Comparison of ENCODE assay signal across 16 mouse cellular contexts in the genomic region with DNA sequence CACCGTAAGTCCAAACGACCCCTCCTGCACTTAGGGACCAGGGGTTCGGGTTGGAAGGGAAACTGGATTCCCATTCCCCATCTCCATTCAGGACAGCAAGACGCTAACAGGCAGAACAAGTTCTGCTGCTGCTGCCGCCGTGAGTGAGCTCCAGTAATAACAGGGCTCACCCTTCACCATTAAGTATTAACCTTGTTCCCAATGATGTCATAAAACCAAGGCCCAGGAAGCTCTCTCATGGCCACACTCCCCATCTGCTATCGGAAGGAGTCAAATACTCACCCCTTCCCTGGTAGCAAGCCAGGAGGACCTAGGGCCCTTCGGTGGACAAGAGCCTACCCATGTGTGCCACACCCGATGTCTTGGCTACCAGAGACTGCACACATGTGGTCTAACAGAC. TPM values are rescaled to one million over a fixed set of nuclear protein-coding genes. Genes with fewer than 3 reads are reported as not detected.
DNase-seq lines count a peak whose midpoint lies in the region; ATAC-seq lines count a peak whose summit lies in the region.
"Had no signal": no experiment of that assay in that cellular context is flagged by ENCODE, and none has a peak within 500 bp of the region (broad histone marks: within the 10 kb centered on the region; RNA-seq: fewer than 3 reads in every experiment).

No protein-coding gene starts in this region.

- H3K4me1 ChIP-seq in heart, embryonic 11.5 days (ENCODE audit: control insufficient read depth, insufficient read depth, low read length) = peaks cover 80% of the 10 kb centered on the region

- DNase-seq in adrenal gland, adult 8-10 months = peak; percentile 70
- no peak for DNase-seq in adrenal gland, adult 18-20 months (ENCODE audit: low spot score in 2 of 2)
- DNase-seq in lung, postnatal 25 days (ENCODE audit: low spot score) = peak; percentile 62
- DNase-seq in lung, postnatal 10 days = no peak
- DNase-seq in kidney, postnatal 36 days = peak; percentile 55 to 77
- no peak for DNase-seq in cerebellum, postnatal 10 days
- DNase-seq in cerebellum, adult 18-20 months = no peak
- DNase-seq: cerebellum, postnatal 14 days; gastrocnemius, postnatal 14 days; heart, postnatal 10 days; spleen, adult 18-20 months; thymus, postnatal 25 days had no signal

- 80% methylated on average over 9 of the region's 9 CpGs for WGBS in heart, embryonic 11.5 days (ENCODE audit: insufficient replicate concordance)

- no peak overlapping the region for H3K27ac ChIP-seq in heart, embryonic 11.5 days (ENCODE audit: low read depth, low read length)
- H3K27ac ChIP-seq: forebrain, embryonic 13.5 days; hindbrain, embryonic 12.5 days had no signal

- no peaks in the 10 kb centered on the region for H3K9me3 ChIP-seq in heart, embryonic 11.5 days (replicated peaks; ENCODE audit: control insufficient read depth, low read length)
- H3K9me3 ChIP-seq: forebrain, embryonic 13.5 days; hindbrain, embryonic 12.5 days had no signal

- no peaks in the 10 kb centered on the region for H3K36me3 ChIP-seq in heart, embryonic 11.5 days (ENCODE audit: control insufficient read depth, insufficient read depth, low read length)
- H3K36me3 ChIP-seq: hindbrain, embryonic 12.5 days had no signal

- ATAC-seq in heart, embryonic 11.5 days (replicated peaks; ENCODE audit: insufficient number of reproducible peaks, low FRiP score, low TSS enrichment) = no peak
- ATAC-seq: forebrain, embryonic 13.5 days; midbrain, embryonic 16.5 days had no signal

- H3K4me2 ChIP-seq in heart, embryonic 11.5 days = no peak overlapping the region
- H3K4me2 ChIP-seq: forebrain, embryonic 13.5 days; hindbrain, embryonic 12.5 days had no signal

- no peaks in the 10 kb centered on the region for H3K27me3 ChIP-seq in heart, embryonic 11.5 days (ENCODE audit: control insufficient read depth, insufficient read depth, low read length)
- H3K27me3 ChIP-seq: forebrain, embryonic 13.5 days had no signal

- H3K9ac ChIP-seq in heart, embryonic 11.5 days (ENCODE audit: low read depth, low read length) = no peak overlapping the region
- H3K9ac ChIP-seq: forebrain, embryonic 13.5 days; hindbrain, embryonic 12.5 days had no signal

- no peak overlapping the region for H3K4me3 ChIP-seq in heart, embryonic 11.5 days (ENCODE audit: low read depth, low read length)
- H3K4me3 ChIP-seq: forebrain, embryonic 13.5 days; hindbrain, embryonic 12.5 days had no signal

RNA-seq across cellular contexts. Expression of gene Shb, which starts 30.3 kb away (rescaled TPM):
- total RNA-seq in adrenal gland, adult 8-10 months (2022) = 100 to 1,000 TPM in 2 of 4 experiments, 10 to 100 TPM in 2; 39.5 to 104 (median 79.0) TPM
- 100 to 1,000 TPM in 1 of 2 experiments, 10 to 100 TPM in 1; 75.3 to 151 TPM for total RNA-seq in adrenal gland, adult 18-20 months (2021)
- polyA plus RNA-seq in heart, embryonic 11.5 days (2014; fragmentation: Nextera tagmentation; extraction: Ambion mirVana) = 9.2 and 11.1 TPM in 2 replicates

Comparison
In these comparisons a context has a peak if more than half of its experiments do, and no peak if none do; other contexts are left out.
1. DNase-seq: peak in adrenal gland, adult 8-10 months (single experiment), lung, postnatal 25 days (single experiment) and kidney, postnatal 36 days (2 of 2); none in adrenal gland, adult 18-20 months (0 of 2), lung, postnatal 10 days (single experiment), cerebellum, postnatal 10 days (0 of 2) and cerebellum, adult 18-20 months (0 of 2).